Mouse (Mus musculus) neural tube, embryonic 14.5 days (tissue): ENCODE measurements around the gene Arhgef7. TPM values are rescaled to one million over a fixed set of nuclear protein-coding genes. Genes with fewer than 3 reads are reported as not detected.

Experiments
- ATAC-seq: fragments of 200-750 bp; cut with Nextera tagmentation; 2 replicates; pipeline ENCODE4 v1.8.0; 2017; ENCODE audit warnings: low read depth, mild to moderate bottlenecking, moderate TSS enrichment, moderate library complexity
- H3K27ac ChIP-seq: fragments of 300-500 bp; sonication (generic); 2 replicates; pipeline ENCODE4 v1.5.1; 2014; ENCODE audit warnings: low read depth, mild to moderate bottlenecking, control low read depth, low read length, moderate library complexity, mixed read lengths
- H3K27me3 ChIP-seq: fragments of 300-500 bp; sonication (generic); 2 replicates; pipeline ENCODE4 v1.6.1; 2014; ENCODE audit warnings: low read length; ENCODE audit not compliant: control insufficient read depth, insufficient read depth
- H3K36me3 ChIP-seq: fragments of 300-500 bp; sonication (generic); 2 replicates; pipeline ENCODE4 v1.6.1; 2014; ENCODE audit warnings: low read length, mixed read lengths; ENCODE audit not compliant: control insufficient read depth, insufficient read depth
- H3K4me1 ChIP-seq: fragments of 300-500 bp; sonication (generic); 2 replicates; pipeline ENCODE4 v1.6.1; 2014; ENCODE audit warnings: low read length; ENCODE audit not compliant: control insufficient read depth, insufficient read depth
- H3K4me2 ChIP-seq: fragments of 300-500 bp; sonication (generic); 2 replicates; pipeline ENCODE4 v1.6.1; 2014; ENCODE audit warnings: mild to moderate bottlenecking, low read depth, low read length, control low read depth
- H3K4me3 ChIP-seq: fragments of 300-500 bp; sonication (generic); 2 replicates; pipeline ENCODE4 v1.5.1; 2014; ENCODE audit warnings: low read depth, low read length, control low read depth, mixed read lengths
- H3K9ac ChIP-seq: fragments of 300-500 bp; sonication (generic); replicated peaks from 2 replicates; pipeline ENCODE4 v1.6.1; 2014; ENCODE audit warnings: low read depth, mild to moderate bottlenecking, control low read depth, low read length, mixed read lengths
- H3K9me3 ChIP-seq: fragments of 300-500 bp; sonication (generic); 2 replicates; pipeline ENCODE4 v1.6.1; 2016; ENCODE audit warnings: low read length; ENCODE audit not compliant: control insufficient read depth
- WGBS: fragments of 180-500 bp; shearing (Covaris S2); extraction: QIAGEN DNeasy Blood & Tissue Kit; methylation state at CpG from one replicate; pipeline ENCODE4 v1.1.7; 2014; 5-methylcytosine and 5-hydroxymethylcytosine counted together
- polyA plus RNA-seq: library from polyadenylated mRNA; unstranded; fragments of >200 nt; fragmentation: Nextera tagmentation; extraction: Ambion mirVana; gene quantifications from 2 replicates; pipeline ENCODE4 v1.2.1, GENCODE M21; 2014

Arhgef7 gene
- polyA plus RNA-seq, 1 experiment from 2014 or later, result 79.2 TPM

GRCm38 (mm10) chr8:11755873-11756272 lies 28.4 kb downstream of the Arhgef7 start:
- H3K4me1 ChIP-seq, result peaks cover 14% of the 10 kb centered on the region
- no peak for ATAC-seq
- H3K27ac ChIP-seq, result no peak overlapping the region
- H3K4me3 ChIP-seq, result no peak overlapping the region
- no peaks in the 10 kb centered on the region for H3K27me3 ChIP-seq
- 21% methylated on average over 5 of the region's 5 CpGs for WGBS
- no peaks in the 10 kb centered on the region for H3K9me3 ChIP-seq
- no peak overlapping the region for H3K4me2 ChIP-seq
- H3K9ac ChIP-seq, result no peak overlapping the region
- no peaks in the 10 kb centered on the region for H3K36me3 ChIP-seq

- peak; percentile 95 for ATAC-seq
- 3% methylated on average over 53 of the region's 59 CpGs for WGBS
- Histone ChIP-seq H3K4me2 (peak overlapping the region; percentile 96), H3K9me3 (no peaks in the 10 kb centered on the region), H3K4me1 (peaks cover 14% of the 10 kb centered on the region), H3K27ac (peak overlapping the region; percentile 78), H3K27me3 (no peaks in the 10 kb centered on the region), H3K9ac (peak overlapping the region; percentile 81), H3K4me3 (peak overlapping the region; percentile 86), H3K36me3 (no peaks in the 10 kb centered on the region)
Observed at GRCm38 (mm10) chr8:11757568-11758481, 30.3 kb downstream of the Arhgef7 start.

- H3K4me3 ChIP-seq, result peak overlapping the region; percentile 86
- H3K9ac ChIP-seq, result peak overlapping the region; percentile 81
- no peaks in the 10 kb centered on the region for H3K36me3 ChIP-seq
- peak overlapping the region; percentile 78 for H3K27ac ChIP-seq
- H3K9me3 ChIP-seq, result no peaks in the 10 kb centered on the region
- 1% methylated on average over 39 of the region's 53 CpGs for WGBS
- peak overlapping the region; percentile 96 for H3K4me2 ChIP-seq
- peaks cover 14% of the 10 kb centered on the region for H3K4me1 ChIP-seq
- peak; percentile 68 for ATAC-seq
- no peaks in the 10 kb centered on the region for H3K27me3 ChIP-seq
Observed at GRCm38 (mm10) chr8:11758482-11759281, 31.2 kb downstream of the Arhgef7 start.

- Histone ChIP-seq H3K4me1 (peaks cover 14% of the 10 kb centered on the region), H3K27me3 (no peaks in the 10 kb centered on the region), H3K9ac (no peak overlapping the region), H3K4me2 (no peak overlapping the region), H3K9me3 (no peaks in the 10 kb centered on the region), H3K36me3 (no peaks in the 10 kb centered on the region), H3K4me3 (no peak overlapping the region), H3K27ac (no peak overlapping the region)
- ATAC-seq, result no peak
- WGBS, result 91% methylated on average over 6 of the region's 6 CpGs
Observed at GRCm38 (mm10) chr8:11761551-11761950, 34.0 kb downstream of the Arhgef7 start.

GRCm38 (mm10) chr8:11762048-11762447 lies 34.5 kb downstream of the Arhgef7 start:
- 91% methylated on average over 5 of the region's 5 CpGs for WGBS
- ATAC-seq, result no peak
- Histone ChIP-seq H3K9ac (no peak overlapping the region), H3K4me1 (peaks cover 14% of the 10 kb centered on the region), H3K9me3 (no peaks in the 10 kb centered on the region), H3K27ac (no peak overlapping the region), H3K4me2 (no peak overlapping the region), H3K4me3 (no peak overlapping the region), H3K36me3 (no peaks in the 10 kb centered on the region), H3K27me3 (no peaks in the 10 kb centered on the region)

GRCm38 (mm10) chr8:11762821-11763220 lies 35.3 kb downstream of the Arhgef7 start:
- H3K4me1 ChIP-seq, result peaks cover 8% of the 10 kb centered on the region
- H3K27ac ChIP-seq, result no peak overlapping the region
- no peak for ATAC-seq
- no peak overlapping the region for H3K4me2 ChIP-seq
- no peak overlapping the region for H3K9ac ChIP-seq
- H3K36me3 ChIP-seq, result peaks cover 2% of the 10 kb centered on the region; the same call in 1 of the 2 replicates
- H3K27me3 ChIP-seq, result no peaks in the 10 kb centered on the region
- no peaks in the 10 kb centered on the region for H3K9me3 ChIP-seq
- no peak overlapping the region for H3K4me3 ChIP-seq
- WGBS, result 94% methylated on average over 7 of the region's 7 CpGs

- 93% methylated on average over 5 of the region's 5 CpGs for WGBS
- no peak for ATAC-seq
- Histone ChIP-seq H3K4me1 (peaks cover 6% of the 10 kb centered on the region; the same call in 1 of the 2 replicates), H3K27me3 (no peaks in the 10 kb centered on the region), H3K9ac (no peak overlapping the region), H3K4me3 (no peak overlapping the region), H3K36me3 (peaks cover 4% of the 10 kb centered on the region; the same call in 1 of the 2 replicates), H3K4me2 (no peak overlapping the region), H3K27ac (no peak overlapping the region), H3K9me3 (no peaks in the 10 kb centered on the region)
Observed at GRCm38 (mm10) chr8:11767213-11767840, 39.8 kb downstream of the Arhgef7 start.

GRCm38 (mm10) chr8:11770001-11770400 lies 42.5 kb downstream of the Arhgef7 start:
- Histone ChIP-seq H3K27ac (no peak overlapping the region), H3K27me3 (no peaks in the 10 kb centered on the region), H3K4me1 (peaks cover 19% of the 10 kb centered on the region), H3K4me3 (no peak overlapping the region), H3K9me3 (no peaks in the 10 kb centered on the region), H3K4me2 (no peak overlapping the region), H3K9ac (no peak overlapping the region), H3K36me3 (peaks cover 4% of the 10 kb centered on the region; the same call in 1 of the 2 replicates)
- WGBS, result 87% methylated on average over 6 of the region's 6 CpGs
- ATAC-seq, result no peak
